Mouse (Mus musculus) adrenal gland, adult 8-10 months (tissue): ENCODE results near the gene Nr1d1. TPM values are rescaled to one million over a fixed set of nuclear protein-coding genes. Genes with fewer than 3 reads are reported as not detected.

ENCODE experiments used
- DNase-seq: peaks from one replicate; pipeline ENCODE4 v3.0.0; 2022
- total RNA-seq, 4 experiments: library from RNA; stranded (reverse); gene quantifications; 2 replicates each; pipeline ENCODE4 v1.2.4; 2022

Nr1d1 gene
- total RNA-seq, 4 experiments from 2014 or later: 140 to 286 (median 201) TPM

DNA sequence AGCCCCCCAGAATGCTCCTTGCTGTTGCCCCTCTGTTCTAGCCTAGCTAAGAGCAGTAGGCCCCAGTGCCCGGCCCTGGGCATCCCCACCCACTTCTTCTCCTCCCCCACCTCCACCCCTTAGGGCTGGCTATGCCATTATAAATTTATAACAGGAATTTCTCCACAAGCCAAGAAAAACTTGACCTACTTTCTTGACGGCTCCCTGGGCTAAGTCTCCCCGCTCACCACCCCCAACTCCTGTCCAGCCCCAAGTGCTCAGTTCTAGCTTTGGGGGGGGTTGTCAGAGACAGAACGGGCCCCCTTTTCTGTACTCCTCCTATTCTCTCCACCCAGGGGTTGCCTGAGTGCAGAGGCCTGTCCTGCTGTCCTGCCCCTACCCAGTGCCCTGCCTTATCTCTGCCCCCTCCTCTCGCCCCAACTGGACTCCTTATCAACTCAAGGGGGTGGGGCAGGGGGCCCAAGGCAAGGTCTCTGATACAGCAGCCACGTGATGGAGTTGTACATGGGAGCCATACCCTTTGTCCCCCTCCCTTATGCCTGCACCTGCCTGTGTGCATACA, 23.8 kb downstream of the Nr1d1 start:
- no peak for DNase-seq

DNA sequence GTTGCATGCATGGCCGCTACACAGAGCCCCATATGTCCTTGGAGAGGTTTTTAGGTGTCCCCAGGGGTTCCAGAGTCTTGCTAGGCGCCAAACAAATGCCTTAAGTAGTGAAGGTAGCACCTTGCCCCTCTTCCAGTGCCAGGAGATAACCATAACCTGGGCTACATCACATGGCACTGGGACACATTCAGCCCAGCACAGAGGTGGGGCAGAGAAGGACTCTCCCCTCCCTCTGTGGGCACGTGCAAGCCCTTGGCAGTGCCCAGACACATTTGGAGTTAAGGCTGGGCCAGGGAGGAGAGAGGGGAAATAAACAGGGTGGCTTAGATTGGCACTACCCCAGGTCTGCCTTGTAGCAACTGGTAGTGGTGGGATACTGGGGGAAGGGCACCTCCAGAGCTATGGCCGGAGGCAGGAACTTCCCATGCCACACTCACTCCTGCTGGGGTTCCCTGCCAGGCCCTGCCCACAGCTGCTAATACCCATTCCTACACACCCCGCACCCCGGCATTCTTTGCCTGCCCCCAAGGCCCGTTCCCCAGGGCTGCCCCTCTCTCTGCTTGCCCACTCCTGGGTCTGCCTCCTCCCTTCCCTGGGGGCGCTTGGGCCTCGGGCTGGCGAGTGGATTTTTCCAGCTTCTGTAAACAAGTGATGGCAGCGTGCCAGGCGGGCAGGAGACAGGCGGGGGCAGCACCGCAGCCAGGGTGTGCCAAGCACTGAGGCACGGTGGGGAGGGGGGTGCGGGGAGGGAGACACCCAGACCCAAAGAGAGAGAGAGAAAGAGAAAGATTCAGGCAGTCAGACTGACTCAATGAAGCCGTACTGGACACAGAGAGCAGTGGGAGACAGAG, 24.6 kb downstream of the Nr1d1 start:
- no peak for DNase-seq

DNA sequence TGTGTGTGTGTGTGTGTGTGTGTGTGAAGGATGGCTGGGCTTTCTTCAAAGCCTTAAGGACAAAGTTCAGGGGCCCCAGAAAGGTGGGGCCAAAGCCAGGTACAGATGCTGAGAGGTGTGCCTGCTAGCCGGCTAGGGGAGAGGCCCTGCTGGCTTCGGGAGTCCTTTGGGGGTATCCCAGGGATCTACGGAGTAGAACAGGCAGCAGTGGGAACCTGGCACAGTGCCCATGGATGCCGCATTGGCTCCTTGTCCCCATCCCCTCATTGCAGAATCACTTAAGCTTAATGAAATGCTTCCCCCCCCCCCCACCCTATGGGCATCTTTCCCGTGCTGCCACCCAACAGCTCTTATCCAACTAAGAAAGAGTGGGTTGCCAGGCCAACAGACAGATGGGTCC, 25.4 kb downstream of the Nr1d1 start:
- no peak for DNase-seq

DNA sequence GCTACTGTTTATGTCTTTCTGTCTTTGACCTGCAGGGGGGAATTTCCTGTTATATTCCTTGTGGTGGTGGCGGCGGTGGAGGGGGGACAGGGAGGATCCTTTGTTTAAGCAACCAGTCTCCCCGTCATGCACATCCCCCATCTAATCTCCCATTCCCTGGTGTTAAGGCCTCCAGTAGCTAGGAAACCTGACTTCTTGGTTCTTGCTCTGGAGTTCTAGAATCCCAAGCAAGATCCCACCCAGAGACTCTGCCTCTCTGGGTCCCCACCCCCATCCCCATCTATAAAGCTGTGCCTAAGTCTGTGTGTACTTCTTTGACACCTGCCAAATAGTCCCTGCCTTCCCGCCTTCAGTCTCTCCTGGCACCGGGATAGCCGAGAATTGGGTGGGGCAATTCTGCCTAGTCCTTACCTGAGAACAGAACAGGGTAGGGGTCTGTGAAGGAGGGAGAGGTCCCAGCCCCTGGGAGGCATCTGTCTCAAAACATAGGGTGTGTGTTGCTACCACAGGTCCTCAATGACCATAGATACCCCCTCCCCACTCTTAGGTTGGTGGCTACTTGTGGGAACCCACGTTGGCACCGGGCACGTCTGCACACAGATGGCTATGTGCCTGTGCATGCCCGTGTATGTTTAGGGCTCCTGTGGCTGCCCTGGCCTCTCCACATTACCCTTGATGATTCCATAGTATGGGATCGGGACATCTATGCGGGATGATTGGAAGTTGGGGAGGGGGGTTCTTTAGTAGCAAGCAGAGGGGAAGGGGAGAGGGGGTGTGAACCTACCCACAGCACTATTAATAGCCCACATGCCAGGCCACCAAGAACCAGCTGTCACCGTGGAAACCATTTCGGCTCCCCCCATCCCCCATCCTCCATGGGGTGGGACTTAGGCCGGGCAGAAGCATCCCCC, 26.4 kb downstream of the Nr1d1 start:
- no peak for DNase-seq

DNA sequence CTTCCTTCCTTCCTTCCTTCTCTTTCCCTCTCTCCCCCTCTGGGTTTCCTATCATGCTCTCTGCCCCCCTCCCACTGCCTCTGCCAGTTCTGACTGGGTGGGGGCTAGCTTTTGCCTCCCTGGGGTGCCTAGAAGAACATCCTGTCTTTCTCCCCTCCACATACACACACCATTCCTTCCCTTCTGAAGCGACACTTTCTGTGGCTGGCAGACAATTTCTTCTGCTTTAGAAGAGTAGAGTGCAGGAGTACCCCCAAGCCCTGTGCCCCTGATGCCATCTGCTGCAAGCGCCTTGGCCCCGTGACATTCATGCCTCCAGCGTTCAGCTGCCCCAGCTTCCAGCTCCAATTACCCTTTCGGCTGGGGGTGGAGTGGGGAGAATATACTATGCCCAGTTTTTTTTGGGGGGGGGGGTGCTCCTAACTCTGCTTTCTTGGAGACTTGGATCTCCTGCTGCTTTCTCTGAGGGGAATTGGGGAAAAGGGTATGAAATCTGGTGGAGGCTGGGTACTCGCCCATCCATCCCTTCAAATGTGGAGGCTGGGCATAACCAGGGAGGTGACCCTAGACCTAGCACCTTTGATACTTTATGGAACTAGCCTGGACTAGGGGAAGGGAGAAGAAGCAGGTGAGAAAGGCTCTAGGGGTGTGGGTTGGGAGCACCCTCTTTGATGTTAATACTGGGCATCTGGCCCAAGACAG, 27.2 kb downstream of the Nr1d1 start:
- DNase-seq: no peak

DNA sequence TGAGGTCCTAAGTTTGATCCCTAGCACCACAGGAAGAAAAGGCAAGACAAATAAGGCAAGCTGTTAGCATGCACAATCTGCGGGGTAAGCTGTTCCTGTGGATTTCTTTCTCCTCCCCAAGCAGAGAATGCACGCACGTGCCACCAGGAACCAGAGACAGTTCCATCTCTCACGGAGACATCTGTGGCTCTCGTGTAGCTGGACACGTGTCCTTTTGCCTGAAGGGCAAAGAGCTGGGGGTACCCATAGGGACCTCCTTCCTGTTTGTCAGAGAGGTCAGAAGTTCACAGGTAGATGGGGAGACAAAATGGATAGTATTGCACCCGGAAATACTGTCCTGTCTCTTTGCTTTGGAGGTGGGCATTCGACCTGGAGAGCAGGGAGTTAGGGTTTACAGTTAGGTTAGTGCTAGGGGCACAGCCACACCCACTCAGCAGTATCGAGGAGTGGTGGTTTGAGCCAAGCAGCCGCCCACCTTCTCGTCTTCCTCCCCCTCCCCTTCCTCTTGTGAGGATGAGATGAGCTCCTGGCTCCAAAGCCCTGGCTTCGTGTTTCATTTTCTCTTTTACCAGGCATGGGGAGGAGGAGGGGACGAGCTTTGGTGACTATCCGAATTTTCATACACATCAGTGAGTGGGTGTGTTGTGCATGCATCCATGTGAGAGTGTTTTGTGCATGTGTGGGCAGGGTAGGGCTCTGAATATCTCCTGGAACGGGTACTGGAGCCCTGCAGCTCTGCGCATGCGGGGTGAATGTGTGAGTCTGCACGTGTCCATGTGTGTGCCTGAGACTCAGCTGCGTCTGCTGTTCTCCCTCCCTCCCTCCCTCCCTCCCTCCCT, 28.1 kb downstream of the Nr1d1 start:
- peak; percentile 82 for DNase-seq

DNA sequence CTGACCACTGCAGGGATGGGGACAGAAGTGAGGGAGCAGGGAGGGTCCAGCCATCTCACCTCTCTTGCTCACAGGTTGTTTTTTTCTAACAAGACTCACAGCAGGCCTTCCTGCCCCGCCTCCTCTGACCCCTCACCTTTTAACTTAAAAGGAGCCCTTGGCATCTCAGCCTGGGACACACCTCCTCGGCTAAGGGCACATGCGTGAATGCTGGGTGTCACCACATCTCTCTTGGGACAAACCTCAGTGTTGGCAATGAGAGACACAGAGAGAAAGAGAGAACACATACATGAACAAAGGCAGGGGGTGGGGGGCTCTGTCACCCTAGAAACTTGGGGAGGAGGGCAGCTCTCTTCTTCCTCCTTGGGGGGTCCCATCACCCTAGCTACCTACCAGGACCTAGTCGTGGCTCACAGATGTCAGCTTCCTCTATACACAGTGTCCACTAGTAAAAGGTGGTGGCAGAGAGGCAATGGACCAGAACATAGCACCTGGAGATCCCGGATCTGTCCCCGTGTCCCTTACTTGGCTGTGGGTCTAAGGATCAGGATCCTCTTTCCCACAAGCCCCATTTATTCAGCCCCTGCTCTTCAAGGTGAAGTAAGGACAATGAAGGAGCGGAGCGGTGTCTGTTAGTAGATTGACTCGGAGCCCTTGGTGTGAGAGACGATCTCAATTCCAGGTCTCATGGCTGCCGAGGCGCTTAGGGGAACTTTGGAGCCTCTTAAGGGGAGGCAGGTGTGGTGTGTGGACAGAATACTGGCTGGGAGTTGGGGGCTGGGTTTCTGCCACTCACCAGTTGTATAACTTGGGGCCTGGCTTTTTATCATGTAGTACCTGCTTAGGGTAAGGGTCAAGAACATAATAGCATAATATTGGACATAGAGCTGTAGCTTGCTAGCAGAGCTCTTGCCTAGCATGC, 28.9 kb downstream of the Nr1d1 start:
- DNase-seq: no peak

DNA sequence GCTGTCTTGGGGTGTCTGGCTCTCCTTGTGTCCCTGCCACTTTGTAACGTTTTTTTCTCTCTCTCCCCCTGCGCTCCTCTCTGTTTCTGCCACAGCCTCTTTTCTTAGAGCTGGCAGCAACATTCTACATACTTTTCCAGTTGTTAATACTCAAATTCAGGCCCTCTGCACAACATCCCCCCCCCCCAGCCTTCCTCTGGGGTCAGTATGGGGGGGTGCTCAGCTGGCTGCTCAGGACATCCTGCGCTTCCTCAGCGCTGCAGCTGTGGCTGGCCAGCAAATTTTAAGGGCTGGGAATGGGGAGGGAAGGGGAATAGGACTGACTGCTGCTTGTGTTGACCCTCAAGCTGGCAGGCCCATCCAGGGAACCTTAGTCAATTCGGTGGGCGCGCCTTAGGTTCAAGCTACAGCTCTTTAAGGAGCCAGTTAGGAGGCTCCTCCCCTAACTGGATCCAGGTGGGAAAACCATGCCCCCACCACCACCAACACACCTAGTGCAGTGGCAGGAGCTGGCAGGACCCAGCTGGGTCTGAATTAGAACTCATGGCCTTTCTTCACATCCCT, 30.6 kb downstream of the Nr1d1 start:
- no peak for DNase-seq

DNA sequence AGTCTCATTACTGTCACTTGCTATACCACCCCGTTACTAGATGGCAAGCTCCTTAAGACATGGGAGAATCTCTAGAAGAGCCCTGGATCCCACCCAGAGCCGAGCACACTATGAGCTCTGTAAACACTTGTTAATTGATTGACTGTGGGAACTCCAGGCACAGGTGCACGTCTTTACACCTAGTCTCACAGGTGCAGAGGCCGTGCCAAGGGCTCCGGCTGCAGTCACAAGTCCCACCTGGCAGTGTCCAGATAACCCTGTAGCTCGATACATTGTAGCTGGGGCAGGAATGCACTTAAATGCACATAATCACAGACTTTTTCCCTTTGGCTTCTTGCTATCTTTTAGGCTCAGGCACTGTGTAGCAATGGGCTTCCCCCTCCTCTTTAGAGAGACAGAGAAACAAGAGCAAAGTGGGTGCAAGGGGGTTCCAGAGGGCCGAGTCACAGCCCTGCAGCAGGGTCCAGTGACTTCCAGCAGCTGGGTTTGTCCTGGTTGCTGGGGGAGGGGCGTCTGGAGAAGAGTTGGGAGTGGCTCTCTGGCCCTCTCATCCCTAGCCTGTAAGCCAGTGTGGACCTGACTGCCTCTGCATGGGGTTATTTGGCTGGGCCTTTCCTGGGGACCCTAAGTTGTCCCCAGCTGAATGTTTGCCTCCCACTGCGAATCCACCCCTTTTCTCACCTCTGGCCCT, 31.3 kb downstream of the Nr1d1 start:
- no peak for DNase-seq

DNA sequence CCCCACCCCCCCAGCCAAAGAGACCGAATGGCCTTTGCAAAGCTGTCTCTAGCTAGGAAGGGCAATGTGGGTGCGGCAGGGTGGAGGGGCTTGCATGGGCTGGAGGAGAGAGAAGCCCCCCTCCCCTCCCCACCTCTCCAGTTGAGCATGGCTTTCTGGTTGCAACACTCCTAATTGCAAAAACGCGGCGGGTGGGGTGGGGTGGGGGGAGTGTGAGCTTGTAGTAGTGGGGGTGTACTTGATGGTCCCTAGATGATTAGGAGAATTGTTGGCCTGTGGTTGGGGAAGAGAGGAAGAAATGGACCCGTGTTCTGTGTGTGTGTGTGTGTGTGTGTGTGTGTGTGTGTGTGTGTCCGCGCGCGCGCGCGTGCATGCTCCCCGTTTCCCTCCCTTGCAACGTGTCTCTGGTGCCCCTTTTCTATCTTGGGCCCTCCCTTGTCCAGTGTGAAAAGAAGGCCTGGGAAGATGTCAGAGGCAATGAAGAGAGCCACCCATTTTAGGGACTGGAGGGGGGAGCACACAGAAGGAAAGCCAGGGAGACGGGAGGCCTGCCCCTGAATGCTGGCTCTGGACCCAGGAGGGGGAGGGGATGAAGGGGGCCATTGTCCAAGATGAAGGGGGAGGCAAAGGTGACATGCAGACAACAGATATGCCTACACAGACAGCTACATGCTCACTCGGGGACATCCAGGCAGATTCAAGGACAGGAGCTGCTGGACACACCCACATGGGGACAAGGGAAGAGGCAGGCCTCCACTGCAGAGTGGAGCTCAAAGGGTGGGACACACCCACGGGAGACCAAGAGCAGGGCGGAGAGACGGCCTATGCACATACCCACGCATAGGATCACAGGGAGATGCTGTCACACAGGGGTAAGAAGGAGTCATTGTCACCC, 32.5 kb downstream of the Nr1d1 start:
- no peak for DNase-seq

DNA sequence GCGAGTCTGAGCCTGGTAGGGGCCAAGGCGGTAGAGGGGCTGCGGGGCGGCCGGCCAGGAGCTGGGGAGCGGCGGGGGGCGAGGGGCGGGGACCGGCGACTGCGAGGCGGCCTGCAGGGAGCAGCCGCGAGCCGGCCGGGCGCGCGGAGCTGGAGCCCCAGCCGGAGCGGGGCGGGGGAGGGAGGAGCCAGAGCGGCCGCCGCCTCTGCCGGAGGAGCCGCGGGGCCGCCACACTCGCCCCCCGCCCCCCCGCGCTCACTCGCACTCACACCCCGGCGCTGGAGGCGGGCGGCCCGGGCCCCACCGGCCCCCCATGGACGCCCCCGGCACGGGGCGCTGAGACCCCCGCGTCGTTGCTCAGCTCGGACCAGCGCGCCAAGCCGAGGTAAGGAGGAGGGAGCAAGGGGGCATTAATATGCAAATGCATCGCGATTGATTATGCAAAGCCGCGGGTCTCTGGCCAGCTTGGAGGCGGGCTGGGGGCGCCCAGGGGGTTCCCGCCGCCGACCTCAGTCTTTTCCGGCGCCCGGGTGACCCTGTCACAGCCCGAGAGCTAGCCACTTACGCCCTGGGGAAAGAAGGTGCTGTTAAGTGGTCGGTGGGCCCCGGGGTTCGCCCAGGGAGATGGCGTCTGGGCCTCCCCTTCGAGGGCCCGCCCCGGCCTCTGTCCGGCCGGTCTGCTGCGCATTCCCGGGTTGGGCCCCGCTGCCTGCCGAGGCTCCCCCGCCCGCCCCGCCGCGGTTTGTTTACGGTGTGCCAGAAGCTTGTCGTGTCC, 33.3 kb downstream of the Nr1d1 start:
- DNase-seq: no peak

DNA sequence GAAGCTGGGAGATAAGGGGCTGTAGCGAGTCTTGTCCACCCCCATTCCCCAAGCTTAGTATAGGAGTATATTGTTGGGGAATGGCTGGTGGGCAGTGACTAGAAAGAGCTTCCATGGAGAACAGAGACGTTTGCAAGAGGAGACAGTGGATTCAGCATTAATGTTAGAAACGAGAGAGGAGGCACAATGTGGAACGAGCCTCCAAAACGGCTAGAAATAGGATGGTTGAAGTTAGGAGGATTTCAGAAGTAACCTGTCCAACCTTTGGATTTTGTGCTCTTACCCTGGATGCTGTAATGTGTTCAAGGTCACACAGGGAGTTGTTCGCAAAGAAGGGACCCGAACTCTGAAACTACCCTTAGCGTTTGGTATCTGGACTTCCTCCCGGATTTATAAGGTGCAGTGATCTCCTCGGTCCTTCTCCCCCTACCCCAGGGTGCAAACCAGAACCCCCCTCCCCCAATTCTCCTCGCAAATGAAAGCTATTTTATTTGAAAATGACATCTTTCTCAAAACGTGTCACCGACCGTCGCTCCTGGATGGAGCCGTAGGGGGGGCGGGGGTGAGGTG, 34.0 kb downstream of the Nr1d1 start:
- DNase-seq: no peak

DNA sequence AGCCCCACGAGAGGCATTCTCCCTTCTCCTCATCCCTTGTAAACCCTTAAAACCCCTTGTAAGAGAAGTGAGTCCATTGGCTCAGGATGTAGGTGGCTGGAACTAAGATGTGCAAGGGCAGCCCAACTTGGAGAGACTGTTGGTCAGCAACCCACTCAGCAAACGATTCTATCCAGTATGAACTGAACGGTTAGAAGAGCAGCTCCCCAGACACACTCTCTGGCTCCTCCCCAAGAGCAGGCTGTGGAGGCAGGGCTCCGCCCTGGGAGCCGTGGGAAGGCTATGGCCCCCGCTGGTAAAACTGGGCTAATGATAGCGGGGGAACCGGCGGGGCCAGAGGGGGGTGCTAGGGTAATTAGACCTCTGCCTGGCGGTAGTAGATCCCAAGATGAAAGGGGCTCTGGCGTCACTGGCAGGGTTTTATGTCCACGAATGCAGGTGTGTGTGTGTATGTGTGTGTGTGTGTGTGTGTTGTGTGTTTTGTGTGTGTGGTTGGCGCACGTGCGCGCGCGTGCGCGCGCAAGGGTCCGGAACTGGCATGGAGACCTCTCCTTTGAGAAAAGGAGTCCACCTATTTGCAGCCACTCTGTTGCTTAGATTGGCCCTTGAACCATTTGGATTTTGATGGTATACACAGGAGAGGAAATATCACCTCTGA, 34.6 kb downstream of the Nr1d1 start, which contains the start of gene Thra:
Gene Thra, plus strand, starts transcription at position 246 of the 658 bp plus-strand sequence.
- no peak for DNase-seq

DNA sequence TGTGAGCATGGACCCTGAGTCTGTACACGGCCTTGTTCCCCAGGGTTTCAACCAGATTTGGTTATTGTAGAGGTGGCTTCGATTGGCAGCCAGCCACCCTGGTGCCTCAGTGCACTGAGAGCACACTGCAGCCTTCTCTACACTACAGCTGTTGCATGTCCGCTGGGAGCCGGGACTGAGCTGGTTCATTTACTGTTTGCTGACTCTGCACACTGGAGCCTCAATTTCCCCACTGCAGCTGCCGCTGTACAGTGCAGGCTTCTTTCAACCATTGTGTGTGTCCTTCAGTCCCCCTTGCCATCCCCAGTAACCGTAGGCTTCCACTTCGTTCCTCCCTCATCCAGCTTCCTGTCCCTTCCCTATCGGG, 35.1 kb downstream of the Nr1d1 start:
- DNase-seq: no peak

DNA sequence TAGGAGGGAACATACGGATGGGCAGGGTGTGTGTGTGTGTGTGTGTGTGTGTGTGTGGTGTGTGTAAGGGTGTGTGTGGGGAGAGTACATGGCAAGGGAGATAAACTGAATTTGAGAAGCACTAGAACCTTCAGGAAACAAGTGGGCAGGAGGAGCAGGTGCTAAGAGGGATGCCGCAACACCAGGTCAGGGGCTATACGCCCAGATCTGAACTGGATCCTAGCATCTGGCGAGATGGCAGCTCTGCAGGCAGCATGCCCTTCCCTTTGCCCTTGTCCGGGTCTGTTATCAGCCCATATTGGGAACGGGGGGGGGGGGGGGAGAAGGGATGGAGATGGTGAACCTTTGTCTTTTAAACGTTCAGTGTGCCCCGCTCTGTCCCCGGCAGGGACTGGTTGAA, 36.2 kb downstream of the Nr1d1 start:
- no peak for DNase-seq

DNA sequence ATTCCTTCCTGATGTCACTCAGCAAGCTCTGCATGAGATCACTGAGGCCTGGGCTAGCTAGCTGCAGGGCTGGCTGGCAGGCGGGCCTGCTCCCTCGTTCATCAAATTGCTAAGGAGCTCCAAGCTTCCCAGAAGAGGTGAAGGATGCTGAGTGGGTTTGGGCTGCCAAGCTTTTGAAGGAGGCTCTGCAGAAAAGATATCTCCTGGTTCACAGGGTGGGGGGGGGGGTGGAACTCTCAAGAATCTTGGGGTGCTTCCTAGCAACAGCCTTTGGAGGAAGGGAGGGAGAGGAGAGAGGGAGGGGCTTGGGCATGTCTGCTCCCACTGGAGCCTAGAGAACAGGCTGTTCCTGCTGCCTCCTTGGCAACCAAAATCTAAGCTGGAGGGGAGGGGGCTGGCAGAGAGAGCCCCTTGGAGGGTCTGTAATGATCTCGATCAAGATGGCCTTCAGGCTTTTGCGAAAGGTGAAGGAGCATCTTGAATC, 36.7 kb downstream of the Nr1d1 start:
- DNase-seq: no peak
